In genomic region chr16:76768607-76769006, GRCm38 (mm10) we compare ENCODE assay signal across 9 mouse cellular contexts.
DNase-seq lines count a peak whose midpoint lies in the region; ATAC-seq and TF ChIP-seq lines count a peak whose summit lies in the region.
"Had no signal": no experiment of that assay in that cellular context is flagged by ENCODE, and none has a peak within 500 bp of the region (broad histone marks: within the 10 kb centered on the region; RNA-seq: fewer than 3 reads in every experiment).

No protein-coding gene starts in this region.

- H3K4me2 ChIP-seq in midbrain, postnatal 0 days (ENCODE audit: low read depth, low read length, poor library complexity, severe bottlenecking), result no peak overlapping the region
- H3K4me2 ChIP-seq: limb, embryonic 13.5 days; stomach, embryonic 15.5 days had no signal

- no peak overlapping the region for H3K9ac ChIP-seq in midbrain, postnatal 0 days (replicated peaks; ENCODE audit: low read length, poor library complexity, severe bottlenecking)
- H3K9ac ChIP-seq: limb, embryonic 13.5 days; stomach, embryonic 15.5 days had no signal

- H3K36me3 ChIP-seq in midbrain, postnatal 0 days (ENCODE audit: insufficient read depth, low read length), result no peaks in the 10 kb centered on the region
- no peaks in the 10 kb centered on the region for H3K36me3 ChIP-seq in midbrain, embryonic 10.5 days
- no peaks in the 10 kb centered on the region for H3K36me3 ChIP-seq in embryonic facial prominence, embryonic 10.5 days (replicated peaks)
- H3K36me3 ChIP-seq: limb, embryonic 13.5 days; stomach, embryonic 15.5 days had no signal

- no peaks in the 10 kb centered on the region for H3K4me1 ChIP-seq in midbrain, postnatal 0 days (ENCODE audit: insufficient read depth, low read length)
- H3K4me1 ChIP-seq in midbrain, embryonic 10.5 days, result peaks cover 22% of the 10 kb centered on the region
- H3K4me1 ChIP-seq in embryonic facial prominence, embryonic 10.5 days, result peaks cover 28% of the 10 kb centered on the region
- H3K4me1 ChIP-seq: stomach, embryonic 15.5 days had no signal

- ATAC-seq in midbrain, postnatal 0 days (ENCODE audit: low FRiP score), result no peak
- ATAC-seq in megakaryocyte-erythroid progenitor cell, adult 5-6 weeks (replicated peaks; ENCODE audit: low FRiP score, low TSS enrichment, poor library complexity, severe bottlenecking), result peak; percentile 75

- no peak overlapping the region for H3K27ac ChIP-seq in midbrain, postnatal 0 days (ENCODE audit: low read depth, low read length)
- H3K27ac ChIP-seq in midbrain, embryonic 10.5 days (replicated peaks), result no peak overlapping the region
- no peak overlapping the region for H3K27ac ChIP-seq in embryonic facial prominence, embryonic 10.5 days (replicated peaks)
- H3K27ac ChIP-seq: limb, embryonic 13.5 days; stomach, embryonic 15.5 days had no signal

- peak; percentile 47 for TF ChIP-seq CTCF in midbrain, postnatal 0 days (IDR thresholded peaks at IDR 0.05)

- H3K9me3 ChIP-seq in midbrain, postnatal 0 days (ENCODE audit: low read length), result no peaks in the 10 kb centered on the region
- H3K9me3 ChIP-seq in midbrain, embryonic 10.5 days (replicated peaks), result no peaks in the 10 kb centered on the region
- H3K9me3 ChIP-seq in embryonic facial prominence, embryonic 10.5 days, result no peaks in the 10 kb centered on the region
- H3K9me3 ChIP-seq: limb, embryonic 13.5 days; stomach, embryonic 15.5 days had no signal

- 81% methylated on average over 9 of the region's 9 CpGs for WGBS in midbrain, postnatal 0 days
- WGBS in midbrain, embryonic 10.5 days, result 87% methylated on average over 9 of the region's 9 CpGs
- WGBS in embryonic facial prominence, embryonic 10.5 days, result 80% methylated on average over 9 of the region's 9 CpGs

- no peak overlapping the region for H3K4me3 ChIP-seq in midbrain, postnatal 0 days (ENCODE audit: low read depth, low read length)
- H3K4me3 ChIP-seq in midbrain, embryonic 10.5 days, result no peak overlapping the region
- no peak overlapping the region for H3K4me3 ChIP-seq in embryonic facial prominence, embryonic 10.5 days
- H3K4me3 ChIP-seq: limb, embryonic 13.5 days; stomach, embryonic 15.5 days had no signal

- no peaks in the 10 kb centered on the region for H3K27me3 ChIP-seq in midbrain, postnatal 0 days (ENCODE audit: insufficient read depth, low read length)
- peaks cover 3% of the 10 kb centered on the region; the same call in 1 of the 2 replicates for H3K27me3 ChIP-seq in midbrain, embryonic 10.5 days (ENCODE audit: low read depth, poor library complexity, severe bottlenecking)
- H3K27me3 ChIP-seq in embryonic facial prominence, embryonic 10.5 days (replicated peaks; ENCODE audit: low read depth, poor library complexity, severe bottlenecking), result no peaks in the 10 kb centered on the region
- H3K27me3 ChIP-seq: limb, embryonic 13.5 days; stomach, embryonic 15.5 days had no signal

- no peak for DNase-seq in midbrain, postnatal 0 days (ENCODE audit: low spot score)
- DNase-seq in midbrain, embryonic 10.5 days (ENCODE audit: low spot score), result no peak
- peak; percentile 71 to 86 for DNase-seq in adrenal gland, adult (ENCODE audit: inconsistent age in 2 of 2, low spot score in 1 of 2)
- peak; percentile 27 for DNase-seq in embryonic facial prominence, embryonic 10.5 days (ENCODE audit: low spot score)
- peak; percentile 74 for DNase-seq in kidney, postnatal 10 days
- DNase-seq in thymus, postnatal 25 days, result peak; percentile 79

Comparison
In these comparisons a context has a peak if more than half of its experiments do, and no peak if none do; other contexts are left out.
1. DNase-seq: peak in adrenal gland, adult (2 of 2), embryonic facial prominence, embryonic 10.5 days (single experiment), kidney, postnatal 10 days (single experiment) and thymus, postnatal 25 days (single experiment); none in midbrain, postnatal 0 days (single experiment) and midbrain, embryonic 10.5 days (single experiment).